Mouse (Mus musculus): ENCODE data around the gene Bpifa2. TPM values are rescaled to one million over a fixed set of nuclear protein-coding genes. Genes with fewer than 3 reads are reported as not detected.
"Not testable (repeated sequence)": the region's sequence is repeated elsewhere in the genome, so short reads cannot be mapped to it uniquely, and the experiment has no call there.

Gene Bpifa2
- polyA plus RNA-seq, 1 experiment from 2014 or later, result not detected

DNA sequence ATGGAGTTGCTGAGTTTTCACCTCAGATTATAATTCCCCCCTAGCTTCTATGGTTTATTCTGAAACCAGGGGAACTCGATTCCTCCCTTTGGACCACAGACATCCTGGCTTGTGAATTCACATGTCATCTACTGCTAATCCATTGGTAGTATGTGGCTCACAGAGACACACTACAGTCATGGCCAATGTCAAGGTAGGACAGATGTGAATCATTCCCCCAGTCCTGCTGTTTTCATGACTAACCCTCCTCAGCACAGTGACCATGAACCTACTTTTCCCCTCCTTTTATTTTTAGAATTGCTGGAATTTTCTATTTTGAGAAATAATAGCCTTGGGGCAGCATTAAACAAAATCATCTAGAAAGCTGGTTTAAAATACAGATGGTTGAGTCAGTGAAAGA, 684 bp upstream of the Bpifa2 start:
- H3K4me3 ChIP-seq, result no peak overlapping the region
- H3K36me3 ChIP-seq, result no peaks in the 10 kb centered on the region
- H3K9ac ChIP-seq, result no peak overlapping the region
- no peaks in the 10 kb centered on the region for H3K4me1 ChIP-seq (replicated peaks)
- H3K27me3 ChIP-seq, result no peaks in the 10 kb centered on the region
- ATAC-seq (replicated peaks; ENCODE audit: insufficient number of reproducible peaks, insufficient read depth, low FRiP score, low read depth), result no peak
- 61% methylated on average over 1 of the region's 1 CpGs for WGBS
- no peak overlapping the region for H3K27ac ChIP-seq
- no peak overlapping the region for H3K4me2 ChIP-seq
- no peaks in the 10 kb centered on the region for H3K9me3 ChIP-seq (replicated peaks)

GRCm38 (mm10) chr2:154017990-154018389, 9.9 kb downstream of the Bpifa2 start:
- Histone ChIP-seq H3K9ac (no peak overlapping the region), H3K27me3 (no peaks in the 10 kb centered on the region), H3K27ac (no peak overlapping the region), H3K9me3 (replicated peaks) (no peaks in the 10 kb centered on the region), H3K4me1 (replicated peaks) (no peaks in the 10 kb centered on the region), H3K4me2 (no peak overlapping the region), H3K4me3 (no peak overlapping the region), H3K36me3 (no peaks in the 10 kb centered on the region)
- no peak for ATAC-seq (replicated peaks; ENCODE audit: insufficient number of reproducible peaks, insufficient read depth, low FRiP score, low read depth)
- 73% methylated on average over 1 of the region's 1 CpGs for WGBS

DNA sequence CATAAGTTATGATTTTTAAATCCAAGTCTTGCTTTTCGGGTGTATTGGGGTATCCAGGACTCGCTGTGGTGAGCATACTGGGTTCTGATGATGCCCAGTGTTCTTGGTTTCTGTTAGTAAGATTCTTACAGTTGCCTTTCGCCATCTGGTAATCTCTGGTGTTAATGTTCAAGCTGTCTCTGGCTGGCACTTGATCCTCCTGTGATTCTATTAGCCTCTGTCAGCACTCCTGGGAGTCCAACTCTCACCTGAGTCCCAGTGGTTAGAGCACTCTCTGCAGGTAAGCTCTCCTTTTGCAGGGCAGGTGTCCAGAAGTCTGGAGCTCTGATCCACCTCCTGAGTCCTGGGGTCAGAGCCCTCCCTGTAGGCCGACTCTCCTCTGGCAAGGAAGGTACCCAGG, 16.6 kb downstream of the Bpifa2 start:
- not testable (repeated sequence) for H3K4me3 ChIP-seq; H3K4me1 ChIP-seq (replicated peaks); H3K36me3 ChIP-seq; H3K27me3 ChIP-seq; H3K4me2 ChIP-seq; ATAC-seq (replicated peaks; ENCODE audit: insufficient number of reproducible peaks, insufficient read depth, low FRiP score, low read depth); H3K27ac ChIP-seq; H3K9ac ChIP-seq; H3K9me3 ChIP-seq (replicated peaks)
- WGBS, result 73% methylated on average over 4 of the region's 4 CpGs

GRCm38 (mm10) chr2:154038932-154039331, 30.9 kb downstream of the Bpifa2 start:
- no peak for ATAC-seq (replicated peaks; ENCODE audit: insufficient number of reproducible peaks, insufficient read depth, low FRiP score, low read depth)
- no peaks in the 10 kb centered on the region for H3K4me1 ChIP-seq (replicated peaks)
- H3K4me3 ChIP-seq, result no peak overlapping the region
- H3K36me3 ChIP-seq, result no peaks in the 10 kb centered on the region
- WGBS, result 53% methylated on average over 2 of the region's 2 CpGs
- no peaks in the 10 kb centered on the region for H3K27me3 ChIP-seq
- H3K27ac ChIP-seq, result no peak overlapping the region
- no peak overlapping the region for H3K4me2 ChIP-seq
- H3K9me3 ChIP-seq (replicated peaks), result no peaks in the 10 kb centered on the region
- no peak overlapping the region for H3K9ac ChIP-seq

GRCm38 (mm10) chr2:154044743-154045142, 36.7 kb downstream of the Bpifa2 start:
- H3K4me2 ChIP-seq, result no peak overlapping the region
- H3K4me3 ChIP-seq, result no peak overlapping the region
- no peak for ATAC-seq (replicated peaks; ENCODE audit: insufficient number of reproducible peaks, insufficient read depth, low FRiP score, low read depth)
- H3K27me3 ChIP-seq, result no peaks in the 10 kb centered on the region
- H3K9ac ChIP-seq, result no peak overlapping the region
- H3K36me3 ChIP-seq, result no peaks in the 10 kb centered on the region
- no peaks in the 10 kb centered on the region for H3K9me3 ChIP-seq (replicated peaks)
- no peaks in the 10 kb centered on the region for H3K4me1 ChIP-seq (replicated peaks)
- 63% methylated on average over 3 of the region's 3 CpGs for WGBS
- no peak overlapping the region for H3K27ac ChIP-seq

- WGBS, result 48% methylated on average over 2 of the region's 2 CpGs
- Histone ChIP-seq H3K4me1 (replicated peaks) (no peaks in the 10 kb centered on the region), H3K36me3 (no peaks in the 10 kb centered on the region), H3K4me2 (no peak overlapping the region), H3K27ac (no peak overlapping the region), H3K9ac (no peak overlapping the region), H3K27me3 (no peaks in the 10 kb centered on the region), H3K4me3 (no peak overlapping the region), H3K9me3 (replicated peaks) (no peaks in the 10 kb centered on the region)
- no peak for ATAC-seq (replicated peaks; ENCODE audit: insufficient number of reproducible peaks, insufficient read depth, low FRiP score, low read depth)
Observed at GRCm38 (mm10) chr2:154058690-154059089, 50.6 kb downstream of the Bpifa2 start.

Other genes starting within 250 kb of the Bpifa2 start
- 0.16 TPM in 1 of 2 replicates, not detected in the other for gene Efcab8, start 228.3 kb upstream of the Bpifa2 start, polyA plus RNA-seq (2015; fragmentation: Nextera tagmentation; extraction: Ambion mirVana)
- not detected in 2 replicates for gene Sun5, start 137.2 kb upstream of the Bpifa2 start, polyA plus RNA-seq (2015; fragmentation: Nextera tagmentation; extraction: Ambion mirVana)
- gene Bpifb2, start 133.2 kb upstream of the Bpifa2 start, polyA plus RNA-seq (2015; fragmentation: Nextera tagmentation; extraction: Ambion mirVana), result not detected in 2 replicates
- not detected in 2 replicates for gene Bpifb6, start 107.9 kb upstream of the Bpifa2 start, polyA plus RNA-seq (2015; fragmentation: Nextera tagmentation; extraction: Ambion mirVana)
- not detected in 2 replicates for gene Bpifb3, start 90.0 kb upstream of the Bpifa2 start, polyA plus RNA-seq (2015; fragmentation: Nextera tagmentation; extraction: Ambion mirVana)
- not detected in 2 replicates for gene Bpifb4, start 70.1 kb upstream of the Bpifa2 start, polyA plus RNA-seq (2015; fragmentation: Nextera tagmentation; extraction: Ambion mirVana)
- not detected in 2 replicates for gene Bpifa6, start 33.3 kb upstream of the Bpifa2 start, polyA plus RNA-seq (2015; fragmentation: Nextera tagmentation; extraction: Ambion mirVana)
- not detected in 2 replicates for gene Bpifa3, start 122.1 kb downstream of the Bpifa2 start, polyA plus RNA-seq (2015; fragmentation: Nextera tagmentation; extraction: Ambion mirVana)
- 0.92 and 21.4 TPM in 2 replicates for gene Bpifa1, start 134.6 kb downstream of the Bpifa2 start, polyA plus RNA-seq (2015; fragmentation: Nextera tagmentation; extraction: Ambion mirVana)
- gene Bpifa5, start 154.3 kb downstream of the Bpifa2 start, polyA plus RNA-seq (2015; fragmentation: Nextera tagmentation; extraction: Ambion mirVana), result not detected in 2 replicates
- 0.22 and 0.31 TPM in 2 replicates for gene Bpifb1, start 182.6 kb downstream of the Bpifa2 start, polyA plus RNA-seq (2015; fragmentation: Nextera tagmentation; extraction: Ambion mirVana)
- 0.16 and 0.49 TPM in 2 replicates for gene Bpifb5, start 215.5 kb downstream of the Bpifa2 start, polyA plus RNA-seq (2015; fragmentation: Nextera tagmentation; extraction: Ambion mirVana)
- not detected in 2 replicates for gene Bpifb9a, start 249.6 kb downstream of the Bpifa2 start, polyA plus RNA-seq (2015; fragmentation: Nextera tagmentation; extraction: Ambion mirVana)